Mouse (Mus musculus): ENCODE measurements around the gene Lrrc32.

DNA sequence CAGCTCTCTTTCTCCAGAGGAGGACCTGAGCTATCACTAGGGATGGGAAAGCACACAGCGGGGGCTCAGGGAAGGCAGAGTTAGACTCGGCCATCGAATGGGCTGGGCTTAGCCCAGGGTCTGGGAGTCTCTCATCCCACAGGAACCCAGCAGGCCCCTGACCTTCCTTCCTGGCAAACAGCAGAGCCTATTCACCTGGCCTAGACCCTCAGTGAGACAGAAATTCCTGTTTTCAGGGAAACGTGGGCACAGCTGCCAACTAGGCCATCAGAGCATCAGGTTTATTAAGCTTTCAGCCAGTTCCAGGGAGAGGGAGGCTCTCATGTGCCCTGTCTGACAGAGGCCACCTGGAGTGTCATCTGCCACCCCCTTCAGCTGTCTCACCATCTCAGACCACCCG, 13.8 kb downstream of the Lrrc32 start:
- TF ChIP-seq POLR2A (IDR thresholded peaks at IDR 0.05; ENCODE audit: low read depth, low read length) (no peak), CTCF (IDR thresholded peaks at IDR 0.05; ENCODE audit: extremely low read depth, insufficient read length, insufficient replicate concordance, low read depth, low read length) (no peak)
